In the genomic region with DNA sequence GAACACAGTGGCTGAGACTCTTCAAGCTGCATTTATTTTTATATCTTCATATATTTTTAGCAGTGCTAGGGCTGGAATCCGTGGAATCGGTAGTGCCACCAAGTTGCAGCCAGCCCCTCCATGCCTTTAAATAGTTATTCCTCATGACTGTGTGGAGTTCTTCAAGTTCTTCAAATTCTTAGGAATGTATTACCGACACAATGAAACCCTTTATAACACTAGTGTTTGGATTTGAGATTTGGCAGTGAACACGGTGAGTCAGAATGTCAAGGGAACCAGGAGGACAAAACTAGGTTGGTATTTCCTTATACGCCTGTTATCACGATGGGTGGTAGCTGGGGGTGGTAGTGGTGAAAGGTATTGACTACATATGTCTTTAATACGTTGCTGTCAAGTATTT, we compare ENCODE assay signal across 18 mouse cellular contexts. TPM values are rescaled to one million over a fixed set of nuclear protein-coding genes. Genes with fewer than 3 reads are reported as not detected.
DNase-seq lines count a peak whose midpoint lies in the region; ATAC-seq lines count a peak whose summit lies in the region.
"Had no signal": no experiment of that assay in that cellular context is flagged by ENCODE, and none has a peak within 500 bp of the region (broad histone marks: within the 10 kb centered on the region; RNA-seq: fewer than 3 reads in every experiment).

No protein-coding gene starts in this region.

- peaks cover 54% of the 10 kb centered on the region for H3K4me1 ChIP-seq in heart, embryonic 13.5 days
- H3K4me1 ChIP-seq in midbrain, embryonic 11.5 days (ENCODE audit: control insufficient read depth, insufficient read depth, low read length), result peaks cover 4% of the 10 kb centered on the region; the same call in 1 of the 2 replicates
- no peaks in the 10 kb centered on the region for H3K4me1 ChIP-seq in midbrain, embryonic 16.5 days (ENCODE audit: control insufficient read depth, insufficient read depth, low read length)
- H3K4me1 ChIP-seq: embryonic facial prominence, embryonic 12.5 days; midbrain, embryonic 12.5 days; neural tube, embryonic 12.5 days had no signal

- H3K4me2 ChIP-seq in heart, embryonic 13.5 days, result peak overlapping the region; percentile 37
- H3K4me2 ChIP-seq in midbrain, embryonic 11.5 days, result no peak overlapping the region
- H3K4me2 ChIP-seq in midbrain, embryonic 16.5 days (ENCODE audit: low read length), result no peak overlapping the region
- H3K4me2 ChIP-seq: embryonic facial prominence, embryonic 12.5 days; midbrain, embryonic 12.5 days; neural tube, embryonic 12.5 days had no signal

- H3K27me3 ChIP-seq in heart, embryonic 13.5 days (replicated peaks), result no peaks in the 10 kb centered on the region
- no peaks in the 10 kb centered on the region for H3K27me3 ChIP-seq in midbrain, embryonic 11.5 days (ENCODE audit: control insufficient read depth, insufficient read depth, low read length)
- no peaks in the 10 kb centered on the region for H3K27me3 ChIP-seq in midbrain, embryonic 16.5 days (ENCODE audit: control insufficient read depth, insufficient read depth, low read depth, low read length)
- H3K27me3 ChIP-seq: embryonic facial prominence, embryonic 12.5 days; midbrain, embryonic 12.5 days had no signal

- H3K4me3 ChIP-seq in heart, embryonic 13.5 days, result no peak overlapping the region
- no peak overlapping the region for H3K4me3 ChIP-seq in midbrain, embryonic 11.5 days (ENCODE audit: low read depth, low read length)
- H3K4me3 ChIP-seq in midbrain, embryonic 16.5 days (ENCODE audit: low read depth, low read length), result no peak overlapping the region
- H3K4me3 ChIP-seq: embryonic facial prominence, embryonic 12.5 days; midbrain, embryonic 12.5 days; neural tube, embryonic 12.5 days had no signal

- no peaks in the 10 kb centered on the region for H3K36me3 ChIP-seq in heart, embryonic 13.5 days
- no peaks in the 10 kb centered on the region for H3K36me3 ChIP-seq in midbrain, embryonic 11.5 days (ENCODE audit: control insufficient read depth, insufficient read depth, low read length)
- no peaks in the 10 kb centered on the region for H3K36me3 ChIP-seq in midbrain, embryonic 16.5 days (ENCODE audit: control insufficient read depth, insufficient read depth, low read length)
- H3K36me3 ChIP-seq: embryonic facial prominence, embryonic 12.5 days; midbrain, embryonic 12.5 days; neural tube, embryonic 12.5 days had no signal

- H3K27ac ChIP-seq in heart, embryonic 13.5 days (replicated peaks), result peak overlapping the region; percentile 88
- H3K27ac ChIP-seq in midbrain, embryonic 11.5 days (ENCODE audit: low read depth, low read length), result no peak overlapping the region
- H3K27ac ChIP-seq in midbrain, embryonic 16.5 days (ENCODE audit: low read length), result no peak overlapping the region
- H3K27ac ChIP-seq: embryonic facial prominence, embryonic 12.5 days; liver, embryonic 14.5 days; midbrain, embryonic 12.5 days; neural tube, embryonic 12.5 days had no signal

- 17% methylated on average over 7 of the region's 7 CpGs for WGBS in heart, embryonic 13.5 days
- WGBS in midbrain, embryonic 11.5 days, result 74% methylated on average over 7 of the region's 7 CpGs
- 79% methylated on average over 7 of the region's 7 CpGs for WGBS in midbrain, embryonic 16.5 days

- H3K9ac ChIP-seq in heart, embryonic 13.5 days, result no peak overlapping the region
- no peak overlapping the region for H3K9ac ChIP-seq in midbrain, embryonic 11.5 days (ENCODE audit: low read length)
- H3K9ac ChIP-seq in midbrain, embryonic 16.5 days (ENCODE audit: low read depth, low read length), result no peak overlapping the region
- H3K9ac ChIP-seq: embryonic facial prominence, embryonic 12.5 days; liver, embryonic 14.5 days; midbrain, embryonic 12.5 days; neural tube, embryonic 12.5 days had no signal

- ATAC-seq in heart, embryonic 13.5 days (ENCODE audit: extremely low read depth, insufficient number of reproducible peaks, low FRiP score, low TSS enrichment), result no peak
- no peak for ATAC-seq in midbrain, embryonic 11.5 days (ENCODE audit: low FRiP score)
- no peak for ATAC-seq in midbrain, embryonic 16.5 days
- ATAC-seq: forebrain, embryonic 14.5 days; hindbrain, embryonic 16.5 days had no signal

- DNase-seq in adrenal gland, adult 2 months, result peak; percentile 56
- no peak for DNase-seq in adrenal gland, postnatal 10 days
- no peak for DNase-seq in heart, adult 11 months
- peak; percentile 49 for DNase-seq in midbrain, embryonic 11.5 days (ENCODE audit: low spot score, missing footprints)
- no peak for DNase-seq in urinary bladder, adult 2 months (ENCODE audit: low spot score)
- no peak for DNase-seq in layer of hippocampus, postnatal 36 days
- DNase-seq: cerebellum, postnatal 10 days; gastrocnemius, postnatal 25 days; kidney, adult 8-10 months; retina, postnatal 1 day had no signal

- no peaks in the 10 kb centered on the region for H3K9me3 ChIP-seq in heart, embryonic 13.5 days
- H3K9me3 ChIP-seq in midbrain, embryonic 11.5 days (ENCODE audit: control insufficient read depth, low read length), result no peaks in the 10 kb centered on the region
- H3K9me3 ChIP-seq in midbrain, embryonic 16.5 days (replicated peaks; ENCODE audit: control insufficient read depth, low read length, poor library complexity, severe bottlenecking), result no peaks in the 10 kb centered on the region
- H3K9me3 ChIP-seq: embryonic facial prominence, embryonic 12.5 days; midbrain, embryonic 12.5 days had no signal

RNA-seq across cellular contexts. Expression of a gene that starts 6.4 kb away (rescaled TPM):
- total RNA-seq in adrenal gland, adult 2 months (2021), result 100 to 1,000 TPM; 152 to 182 TPM
- 172 and 205 TPM in 2 replicates for polyA plus RNA-seq in adrenal gland, adult 2 months (2012; rRNA removed)
- 100 to 1,000 TPM; 111 to 130 TPM for total RNA-seq in adrenal gland, postnatal 10 days (2021)
- polyA plus RNA-seq in heart, embryonic 13.5 days (2015; fragmentation: Nextera tagmentation; extraction: Ambion mirVana), result 87.7 and 89.4 TPM in 2 replicates
- polyA plus RNA-seq in midbrain, embryonic 11.5 days (2014; fragmentation: Nextera tagmentation; extraction: Ambion mirVana), result 137 and 138 TPM in 2 replicates
- 161 and 169 TPM in 2 replicates for polyA plus RNA-seq in midbrain, embryonic 16.5 days (2015; fragmentation: Nextera tagmentation; extraction: Ambion mirVana)
- polyA plus RNA-seq in urinary bladder, adult 2 months (2012; rRNA removed), result 50.2 and 53.9 TPM in 2 replicates
- total RNA-seq in layer of hippocampus, postnatal 36 days (2021), result 100 to 1,000 TPM; 347 to 362 TPM

Comparison
In these comparisons a context has a peak if more than half of its experiments do, and no peak if none do; other contexts are left out.
1. DNase-seq: peak in adrenal gland, adult 2 months (single experiment) and midbrain, embryonic 11.5 days (single experiment); none in adrenal gland, postnatal 10 days (single experiment), heart, adult 11 months (single experiment), urinary bladder, adult 2 months (single experiment) and layer of hippocampus, postnatal 36 days (0 of 2).